Mouse (Mus musculus) heart, postnatal 4 days (tissue): ENCODE data around the gene Fat4. TPM values are rescaled to one million over a fixed set of nuclear protein-coding genes. Genes with fewer than 3 reads are reported as not detected.

Experiments
- DNase-seq: peaks from one replicate; pipeline ENCODE4 v3.0.0; 2021
- total RNA-seq, 2 experiments: library from RNA; stranded (reverse); gene quantifications; 2 replicates each; pipeline ENCODE4 v1.2.3; 2021

Gene Fat4
- 10 to 100 TPM; 19.5 to 20.4 TPM for total RNA-seq

- peak; percentile 22 for DNase-seq
These were observed at the start of gene Fat4 for GRCm38 (mm10) chr3:38886890-38887355. TSS of gene Fat4 (plus strand) at chr3:38886940.

GRCm38 (mm10) chr3:38839438-38839837, 47.3 kb upstream of the Fat4 start:
- no peak for DNase-seq

- DNase-seq, result no peak
These were observed 43.7 kb upstream of the Fat4 start for GRCm38 (mm10) chr3:38843000-38843538.

- DNase-seq, result no peak
These were observed 39.9 kb upstream of the Fat4 start for GRCm38 (mm10) chr3:38846602-38847382.

- no peak for DNase-seq
These were observed 37.7 kb upstream of the Fat4 start for GRCm38 (mm10) chr3:38849077-38849476.

GRCm38 (mm10) chr3:38849536-38849935, 37.2 kb upstream of the Fat4 start:
- DNase-seq, result peak; percentile 58

GRCm38 (mm10) chr3:38853650-38854049, 33.1 kb upstream of the Fat4 start:
- DNase-seq, result no peak

- no peak for DNase-seq
These were observed 26.1 kb upstream of the Fat4 start for GRCm38 (mm10) chr3:38860683-38861082.

GRCm38 (mm10) chr3:38871291-38871690, 15.4 kb upstream of the Fat4 start:
- DNase-seq, result no peak

GRCm38 (mm10) chr3:38875872-38876271, 10.9 kb upstream of the Fat4 start:
- no peak for DNase-seq

GRCm38 (mm10) chr3:38876706-38877105, 10.0 kb upstream of the Fat4 start:
- no peak for DNase-seq

GRCm38 (mm10) chr3:38882778-38883177, 4.0 kb upstream of the Fat4 start:
- DNase-seq, result peak; percentile 57

- DNase-seq, result no peak
These were observed 3.1 kb upstream of the Fat4 start for GRCm38 (mm10) chr3:38883676-38884075.

GRCm38 (mm10) chr3:38884276-38884675, 2.5 kb upstream of the Fat4 start:
- DNase-seq, result peak; percentile 89

- peak; percentile 50 for DNase-seq
These were observed 1.8 kb upstream of the Fat4 start for GRCm38 (mm10) chr3:38884919-38885418.

- DNase-seq, result peak; percentile 91
These were observed 1.2 kb upstream of the Fat4 start for GRCm38 (mm10) chr3:38885481-38886001.

GRCm38 (mm10) chr3:38886061-38886821, 499 bp upstream of the Fat4 start:
- DNase-seq, result peak; percentile 50

- DNase-seq, result peak; percentile 62
These were observed 746 bp downstream of the Fat4 start for GRCm38 (mm10) chr3:38887381-38887991.

GRCm38 (mm10) chr3:38888111-38888510, 1.4 kb downstream of the Fat4 start:
- DNase-seq, result peak; percentile 79

- no peak for DNase-seq
These were observed 6.1 kb downstream of the Fat4 start for GRCm38 (mm10) chr3:38892791-38893224.

GRCm38 (mm10) chr3:38900839-38901238, 14.1 kb downstream of the Fat4 start:
- no peak for DNase-seq

GRCm38 (mm10) chr3:38906832-38907231, 20.1 kb downstream of the Fat4 start:
- DNase-seq, result no peak
